Mouse (Mus musculus) cerebellum, adult 2 months (tissue): ENCODE data around the gene Pdia2. TPM values are rescaled to one million over a fixed set of nuclear protein-coding genes. Genes with fewer than 3 reads are reported as not detected.

Source experiments
- DNase-seq, 2 experiments: peaks; one replicate each; pipeline ENCODE4 v3.0.0; 2021
- H3K27ac ChIP-seq: fragments of 200-500 bp; 2 replicates; pipeline ENCODE4 v1.5.1; 2012; ENCODE audit warnings: low read length, control low read depth, inconsistent platforms; ENCODE audit not compliant: insufficient read depth
- H3K27me3 ChIP-seq: fragments of 200-500 bp; 2 replicates; pipeline ENCODE4 v1.6.1; 2012; ENCODE audit warnings: inconsistent platforms, mild to moderate bottlenecking, low read length, moderate library complexity; ENCODE audit not compliant: control insufficient read depth, insufficient read depth
- H3K4me1 ChIP-seq: fragments of 200-500 bp; 2 replicates; pipeline ENCODE4 v1.6.1; 2011; ENCODE audit warnings: low read length; ENCODE audit not compliant: control insufficient read depth, insufficient read depth
- H3K4me3 ChIP-seq: fragments of 200-500 bp; replicated peaks from 2 replicates; pipeline ENCODE3; 2011; ENCODE audit warnings: mild to moderate bottlenecking, low read depth, low read length, control low read depth; ENCODE audit not compliant: insufficient read depth
- CTCF ChIP-seq: fragments of 200-500 bp; IDR thresholded peaks from 2 replicates; pipeline ENCODE4 v1.5.1; 2011; ENCODE audit warnings: low read depth, mild to moderate bottlenecking, control low read depth, low read length, moderate library complexity, borderline replicate concordance; ENCODE audit not compliant: insufficient read depth
- POLR2A ChIP-seq: fragments of 200-500 bp; IDR thresholded peaks from 2 replicates; pipeline ENCODE4 v1.6.1; 2011; ENCODE audit warnings: low read length, control low read depth, borderline replicate concordance; ENCODE audit not compliant: insufficient read depth
- WGBS: fragments of 180-500 bp; shearing (Covaris S2); methylation state at CpG from one replicate; pipeline ENCODE4 v1.1.7; 2018; 5-methylcytosine and 5-hydroxymethylcytosine counted together
- polyA plus RNA-seq: library from polyadenylated mRNA; depleted of rRNA; stranded (reverse); fragments of >200 nt; gene quantifications from 2 replicates; pipeline ENCODE4 v1.2.3, GENCODE M21; 2012; rRNA removed

Pdia2 gene
- 0.07 and 0.10 TPM in 2 replicates for polyA plus RNA-seq

DNA sequence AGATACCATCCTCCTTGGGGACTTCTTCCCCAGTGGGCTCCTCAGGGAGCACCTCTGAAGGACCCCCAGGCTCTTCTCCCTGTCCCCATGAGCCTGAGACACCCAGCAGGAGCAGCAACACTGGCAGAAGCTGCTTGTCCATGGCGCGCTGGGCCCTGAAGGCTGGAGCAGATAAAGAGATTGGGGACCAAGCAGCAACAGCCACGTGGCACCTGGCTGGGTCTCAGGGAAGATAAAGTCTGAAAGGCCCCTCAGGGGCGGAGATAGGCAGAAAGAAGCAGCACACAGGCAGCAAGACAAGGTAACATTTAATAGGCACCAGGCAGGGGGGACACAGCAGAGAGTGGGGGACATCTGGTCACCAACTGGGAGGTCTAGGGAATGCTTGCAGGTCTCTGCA lies at the start of gene Pdia2:
Gene Pdia2, minus strand, starts transcription at position 196 of the 400 bp plus-strand sequence.
- peaks cover 2% of the 10 kb centered on the region; the same call in 1 of the 2 replicates for H3K4me1 ChIP-seq
- WGBS: 85% methylated on average over 4 of the region's 4 CpGs
- H3K27me3 ChIP-seq: no peaks in the 10 kb centered on the region
- no peak for DNase-seq
- H3K27ac ChIP-seq: no peak within 1 kb of the TSS
- TF ChIP-seq CTCF (no peak), POLR2A (no peak)
- no peak within 1 kb of the TSS for H3K4me3 ChIP-seq

- TF ChIP-seq CTCF (no peak), POLR2A (peak; percentile 54; the same call in 1 of the 2 replicates)
- Histone ChIP-seq H3K4me1 (no peaks in the 10 kb centered on the region), H3K27ac (peak within 1 kb of the TSS; percentile 5; the same call in 1 of the 2 replicates), H3K27me3 (no peaks in the 10 kb centered on the region), H3K4me3 (peak within 1 kb of the TSS; percentile 77)
- 5% methylated on average over 30 of the region's 33 CpGs for WGBS
- peak; percentile 91 to 96 for DNase-seq
Observed at GRCm38 (mm10) chr17:26244101-26244841, 45.4 kb upstream of the Pdia2 start, which contains the start of gene Fam234a. TSS of gene Fam234a (minus strand) at chr17:26244242.

- Histone ChIP-seq H3K27me3 (no peaks in the 10 kb centered on the region), H3K27ac (peak overlapping the region; percentile 2; the same call in 1 of the 2 replicates), H3K4me1 (no peaks in the 10 kb centered on the region), H3K4me3 (peak overlapping the region; percentile 77)
- 1% methylated on average over 32 of the region's 32 CpGs for WGBS
- 0 out of 2 replicates have a peak, but pooled peaks have one; percentile 12 for TF ChIP-seq CTCF
- no peak for TF ChIP-seq POLR2A
- no peak for DNase-seq
Observed at GRCm38 (mm10) chr17:26243471-26244100, 44.7 kb upstream of the Pdia2 start.

GRCm38 (mm10) chr17:26240990-26241389 lies 42.1 kb upstream of the Pdia2 start:
- no peak for DNase-seq
- TF ChIP-seq POLR2A (no peak), CTCF (no peak)
- H3K4me1 ChIP-seq: no peaks in the 10 kb centered on the region
- H3K27me3 ChIP-seq: no peaks in the 10 kb centered on the region
- H3K27ac ChIP-seq: no peak overlapping the region
- WGBS: 73% methylated on average over 6 of the region's 6 CpGs
- no peak overlapping the region for H3K4me3 ChIP-seq

DNA sequence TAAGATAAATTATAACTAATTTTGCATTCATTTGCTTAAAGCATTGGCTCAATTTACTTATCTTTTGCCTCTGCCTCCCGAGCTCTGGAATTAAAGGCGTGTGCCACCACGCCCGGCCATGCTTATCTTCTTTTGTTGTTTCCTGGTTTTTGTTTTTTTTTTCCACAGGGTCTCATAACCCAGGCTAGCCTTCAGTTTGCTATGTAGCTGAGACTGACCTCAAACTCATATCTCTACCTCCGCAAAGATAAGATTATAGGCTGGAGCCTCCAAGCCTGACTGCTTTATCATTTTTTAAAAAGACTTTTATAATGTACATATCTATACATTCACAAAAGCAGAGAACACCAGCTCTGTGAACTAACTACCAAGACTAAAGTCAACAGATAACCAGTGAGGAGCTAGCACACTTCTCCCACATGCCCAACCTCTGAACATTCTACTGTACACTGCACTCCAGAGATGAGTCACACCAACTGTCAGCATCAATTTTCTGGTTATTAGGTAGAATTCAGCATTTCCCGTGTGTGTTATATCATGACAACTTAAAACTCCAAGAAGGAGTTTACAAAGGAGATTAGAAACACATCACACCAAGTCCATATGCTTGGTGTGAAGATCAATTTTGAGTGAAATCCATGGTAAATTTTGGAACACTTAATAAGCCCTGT lies 41.4 kb upstream of the Pdia2 start:
- no peaks in the 10 kb centered on the region for H3K27me3 ChIP-seq
- TF ChIP-seq POLR2A (no peak), CTCF (no peak)
- no peak overlapping the region for H3K27ac ChIP-seq
- no peak overlapping the region for H3K4me3 ChIP-seq
- H3K4me1 ChIP-seq: no peaks in the 10 kb centered on the region
- no peak for DNase-seq
- 84% methylated on average over 6 of the region's 6 CpGs for WGBS

GRCm38 (mm10) chr17:26239551-26239950 lies 40.7 kb upstream of the Pdia2 start:
- TF ChIP-seq CTCF (no peak), POLR2A (no peak)
- 75% methylated on average over 2 of the region's 2 CpGs for WGBS
- H3K27ac ChIP-seq: no peak overlapping the region

DNA sequence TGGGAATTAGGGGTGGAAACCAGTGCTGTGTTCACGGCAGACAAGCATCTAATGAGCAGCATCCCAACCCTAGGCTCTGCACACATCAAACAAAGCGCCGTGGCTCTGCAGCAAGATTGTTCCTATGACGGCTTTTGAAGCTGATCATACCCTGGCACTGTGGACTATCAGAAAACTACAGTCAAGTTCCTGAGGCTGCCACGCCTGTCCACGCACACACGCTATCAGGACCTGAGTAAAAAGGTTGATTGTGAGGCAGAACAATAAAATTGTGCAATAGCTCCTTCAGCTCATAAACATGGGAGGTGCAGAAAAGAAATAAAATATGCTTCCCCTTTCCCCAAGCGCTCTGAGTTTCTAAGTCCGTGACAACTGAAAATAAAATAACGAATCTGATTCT lies 38.8 kb upstream of the Pdia2 start:
- no peak overlapping the region for H3K27ac ChIP-seq
- TF ChIP-seq CTCF (no peak), POLR2A (no peak)
- H3K27me3 ChIP-seq: no peaks in the 10 kb centered on the region
- no peaks in the 10 kb centered on the region for H3K4me1 ChIP-seq
- H3K4me3 ChIP-seq: no peak overlapping the region
- WGBS: 88% methylated on average over 10 of the region's 10 CpGs
- DNase-seq: no peak

More at GRCm38 (mm10) chr17:26239551-26239950, 40.7 kb upstream of the Pdia2 start:
- Histone ChIP-seq H3K4me3 (no peak overlapping the region), H3K27me3 (no peaks in the 10 kb centered on the region), H3K4me1 (no peaks in the 10 kb centered on the region)
- DNase-seq: peak in 1 of 2 experiments; percentile 15
